Mouse (Mus musculus) splenic B cell, adult 2 months (primary cell): ENCODE results near the gene Grik3.

Experiments
- DNase-seq: peaks from one replicate; pipeline ENCODE4 v3.0.0-alpha.2; 2011; ENCODE audit warnings: low read depth, low spot score
- H3K27me3 ChIP-seq: 2 replicates; pipeline ENCODE4 v1.6.1; 2012; ENCODE audit warnings: mild to moderate bottlenecking, low read length, moderate library complexity, mixed read lengths; ENCODE audit not compliant: control insufficient read depth, poor library complexity, insufficient read depth, severe bottlenecking
- H3K36me3 ChIP-seq: 2 replicates; pipeline ENCODE4 v1.6.1; 2012; ENCODE audit warnings: mild to moderate bottlenecking, low read length, moderate library complexity, mixed read lengths; ENCODE audit not compliant: control insufficient read depth, poor library complexity, insufficient read depth, severe bottlenecking

Grik3 gene

GRCm38 (mm10) chr4:125702607-125703309 lies 212.3 kb downstream of the Grik3 start:
- Histone ChIP-seq H3K36me3 (no peaks in the 10 kb centered on the region), H3K27me3 (no peaks in the 10 kb centered on the region)
- no peak for DNase-seq

GRCm38 (mm10) chr4:125703310-125703690 lies 212.8 kb downstream of the Grik3 start:
- no peaks in the 10 kb centered on the region for H3K27me3 ChIP-seq
- H3K36me3 ChIP-seq, result no peaks in the 10 kb centered on the region
- peak; percentile 28 for DNase-seq

- DNase-seq, result no peak
- no peaks in the 10 kb centered on the region for H3K36me3 ChIP-seq
- no peaks in the 10 kb centered on the region for H3K27me3 ChIP-seq
Measured at GRCm38 (mm10) chr4:125705746-125706145, 215.2 kb downstream of the Grik3 start.

- H3K36me3 ChIP-seq, result no peaks in the 10 kb centered on the region
- no peak for DNase-seq
- H3K27me3 ChIP-seq, result no peaks in the 10 kb centered on the region
Measured at GRCm38 (mm10) chr4:125709716-125710115, 219.2 kb downstream of the Grik3 start.

DNA sequence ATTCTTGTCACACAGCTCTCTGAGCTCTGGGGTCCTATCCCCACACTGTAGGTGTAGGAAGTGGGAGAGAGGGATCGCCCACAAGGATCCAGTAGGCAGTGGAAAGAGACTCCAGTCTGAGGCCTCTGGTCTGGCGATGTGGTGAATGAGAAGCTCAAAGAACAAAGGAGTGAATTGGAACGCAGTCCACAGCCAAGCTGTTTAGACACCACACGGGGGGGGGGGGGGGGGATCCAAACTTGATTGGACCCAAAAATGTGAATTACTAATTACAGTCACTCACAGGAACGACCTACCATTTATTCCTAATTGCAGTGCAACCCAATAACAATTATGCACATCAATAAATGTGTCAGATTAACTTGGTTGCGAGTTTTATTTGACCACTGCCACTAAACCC lies 227.4 kb downstream of the Grik3 start:
- DNase-seq, result no peak
- no peaks in the 10 kb centered on the region for H3K27me3 ChIP-seq
- H3K36me3 ChIP-seq, result no peaks in the 10 kb centered on the region

GRCm38 (mm10) chr4:125718429-125719140 lies 228.1 kb downstream of the Grik3 start:
- no peak for DNase-seq
- no peaks in the 10 kb centered on the region for H3K27me3 ChIP-seq
- no peaks in the 10 kb centered on the region for H3K36me3 ChIP-seq

DNA sequence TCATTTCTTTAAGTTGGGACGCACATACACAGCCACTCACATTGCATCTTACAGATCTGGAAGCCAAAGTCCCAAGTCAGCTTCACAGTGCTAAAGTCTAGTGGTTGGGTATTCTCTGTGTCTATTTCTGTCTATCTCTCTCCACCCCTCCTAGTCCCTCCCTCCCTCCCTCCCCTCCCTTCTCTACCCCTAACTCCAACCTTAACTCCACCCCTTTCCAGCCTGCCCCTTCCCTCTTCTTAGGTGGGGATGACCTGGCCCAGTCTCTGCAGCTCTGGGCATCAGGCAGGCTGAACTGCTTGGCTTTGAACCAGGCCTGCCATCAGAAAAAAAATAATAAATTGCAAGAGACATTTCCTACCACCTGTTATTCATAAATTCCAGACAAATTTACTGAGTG lies 235.7 kb downstream of the Grik3 start:
- DNase-seq, result no peak
- H3K36me3 ChIP-seq, result no peaks in the 10 kb centered on the region
- no peaks in the 10 kb centered on the region for H3K27me3 ChIP-seq

- DNase-seq, result no peak
- no peaks in the 10 kb centered on the region for H3K27me3 ChIP-seq
- no peaks in the 10 kb centered on the region for H3K36me3 ChIP-seq
Measured at GRCm38 (mm10) chr4:125727030-125727429, 236.5 kb downstream of the Grik3 start.

- Histone ChIP-seq H3K27me3 (no peaks in the 10 kb centered on the region), H3K36me3 (no peaks in the 10 kb centered on the region)
- DNase-seq, result no peak
Measured at GRCm38 (mm10) chr4:125727626-125728025, 237.1 kb downstream of the Grik3 start.

GRCm38 (mm10) chr4:125728091-125728863 lies 237.8 kb downstream of the Grik3 start:
- Histone ChIP-seq H3K36me3 (no peaks in the 10 kb centered on the region), H3K27me3 (no peaks in the 10 kb centered on the region)
- DNase-seq, result no peak

GRCm38 (mm10) chr4:125729305-125730220 lies 239.1 kb downstream of the Grik3 start:
- Histone ChIP-seq H3K27me3 (no peaks in the 10 kb centered on the region), H3K36me3 (no peaks in the 10 kb centered on the region)
- DNase-seq, result no peak

DNA sequence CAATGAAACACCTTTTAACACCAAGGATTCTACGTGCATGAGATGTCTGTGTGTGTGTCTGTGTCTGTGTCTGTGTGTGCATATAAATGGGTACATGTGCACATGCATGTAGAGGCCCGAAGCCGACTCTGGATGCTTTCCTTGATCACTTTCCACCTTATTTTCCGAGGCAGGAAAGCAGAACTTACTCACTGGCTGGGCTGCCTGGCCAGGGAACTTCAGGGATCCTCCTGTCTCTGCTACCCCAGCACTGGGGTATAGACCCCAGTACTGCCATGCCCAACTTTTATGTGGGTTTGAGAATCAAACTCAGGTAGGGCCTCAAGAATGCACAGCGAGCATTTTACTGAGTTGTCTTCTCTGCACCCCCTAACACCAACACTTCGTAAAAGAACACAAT lies 240.3 kb downstream of the Grik3 start:
- H3K36me3 ChIP-seq, result no peaks in the 10 kb centered on the region
- H3K27me3 ChIP-seq, result no peaks in the 10 kb centered on the region
- no peak for DNase-seq

GRCm38 (mm10) chr4:125736783-125737182 lies 246.3 kb downstream of the Grik3 start:
- Histone ChIP-seq H3K36me3 (no peaks in the 10 kb centered on the region), H3K27me3 (no peaks in the 10 kb centered on the region)
- DNase-seq, result no peak

DNA sequence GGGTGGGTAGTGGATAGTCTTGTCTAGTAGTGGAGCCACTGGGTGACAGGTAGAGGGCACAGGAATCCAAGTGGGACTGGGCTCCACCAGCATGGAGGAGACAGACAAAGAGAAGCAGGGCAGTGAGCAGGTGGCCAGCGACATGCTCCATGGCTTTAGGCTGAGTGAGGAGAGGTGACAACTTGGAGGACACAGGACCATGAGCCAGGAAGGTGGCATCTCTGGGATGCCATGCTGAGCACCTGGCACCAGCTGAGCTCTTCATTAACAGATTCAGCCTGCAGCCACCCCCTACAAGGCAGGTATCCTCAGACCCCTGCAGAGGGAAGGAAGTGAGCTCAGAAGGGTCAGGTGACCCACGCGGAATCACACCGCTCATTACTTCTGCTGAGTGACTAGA lies 248.3 kb downstream of the Grik3 start:
- Histone ChIP-seq H3K27me3 (no peaks in the 10 kb centered on the region), H3K36me3 (no peaks in the 10 kb centered on the region)
- DNase-seq, result no peak
